Mouse (Mus musculus) hindbrain, embryonic 11.5 days (tissue): ENCODE results near the gene Ccdc71. TPM values are rescaled to one million over a fixed set of nuclear protein-coding genes. Genes with fewer than 3 reads are reported as not detected.
A peak's percentile ranks its signal among the peaks of the same experiment; 100 is the strongest.

Source experiments
- ATAC-seq: fragments of 200-750 bp; cut with Nextera tagmentation; 2 replicates; pipeline ENCODE4 v1.8.0; 2017; ENCODE audit warnings: mild to moderate bottlenecking, moderate TSS enrichment, moderate library complexity; ENCODE audit not compliant: low FRiP score
- DNase-seq: peaks from one replicate; pipeline ENCODE4 v3.0.0-alpha.2; 2015; ENCODE audit warnings: low spot score
- H3K27ac ChIP-seq: fragments of 300-500 bp; sonication (generic); 2 replicates; pipeline ENCODE4 v1.5.1; 2014; ENCODE audit warnings: mild to moderate bottlenecking, low read depth, low read length
- H3K27me3 ChIP-seq: fragments of 300-500 bp; sonication (generic); 2 replicates; pipeline ENCODE4 v1.6.1; 2014; ENCODE audit warnings: mild to moderate bottlenecking, low read length, moderate library complexity, mixed read lengths; ENCODE audit not compliant: control insufficient read depth, insufficient read depth
- H3K36me3 ChIP-seq: fragments of 300-500 bp; sonication (generic); 2 replicates; pipeline ENCODE4 v1.6.1; 2014; ENCODE audit warnings: mild to moderate bottlenecking, low read length, moderate library complexity, mixed read lengths; ENCODE audit not compliant: control insufficient read depth, insufficient read depth
- H3K4me1 ChIP-seq: fragments of 300-500 bp; sonication (generic); replicated peaks from 2 replicates; pipeline ENCODE4 v1.6.1; 2014; ENCODE audit warnings: low read length, mixed read lengths; ENCODE audit not compliant: control insufficient read depth, insufficient read depth
- H3K4me2 ChIP-seq: fragments of 300-500 bp; sonication (generic); replicated peaks from 2 replicates; pipeline ENCODE4 v1.6.1; 2014; ENCODE audit warnings: mild to moderate bottlenecking, low read depth, low read length
- H3K4me3 ChIP-seq: fragments of 300-500 bp; sonication (generic); 2 replicates; pipeline ENCODE4 v1.5.1; 2014; ENCODE audit warnings: low read depth, low read length
- H3K9ac ChIP-seq: fragments of 300-500 bp; sonication (generic); 2 replicates; pipeline ENCODE4 v1.6.1; 2014; ENCODE audit warnings: low read depth, low read length
- H3K9me3 ChIP-seq: fragments of 300-500 bp; sonication (generic); 2 replicates; pipeline ENCODE4 v1.6.1; 2016; ENCODE audit warnings: low read length; ENCODE audit not compliant: control insufficient read depth
- WGBS: fragments of 180-500 bp; shearing (Covaris S2); extraction: QIAGEN DNeasy Blood & Tissue Kit; methylation state at CpG from one replicate; pipeline ENCODE4 v1.1.7; 2014; 5-methylcytosine and 5-hydroxymethylcytosine counted together
- polyA plus RNA-seq: library from polyadenylated mRNA; unstranded; fragments of >200 nt; fragmentation: Nextera tagmentation; extraction: Ambion mirVana; gene quantifications from 2 replicates; pipeline ENCODE4 v1.2.1, GENCODE M21; 2014

Ccdc71 gene
- polyA plus RNA-seq, 1 experiment from 2014 or later = 44.1 TPM

DNA sequence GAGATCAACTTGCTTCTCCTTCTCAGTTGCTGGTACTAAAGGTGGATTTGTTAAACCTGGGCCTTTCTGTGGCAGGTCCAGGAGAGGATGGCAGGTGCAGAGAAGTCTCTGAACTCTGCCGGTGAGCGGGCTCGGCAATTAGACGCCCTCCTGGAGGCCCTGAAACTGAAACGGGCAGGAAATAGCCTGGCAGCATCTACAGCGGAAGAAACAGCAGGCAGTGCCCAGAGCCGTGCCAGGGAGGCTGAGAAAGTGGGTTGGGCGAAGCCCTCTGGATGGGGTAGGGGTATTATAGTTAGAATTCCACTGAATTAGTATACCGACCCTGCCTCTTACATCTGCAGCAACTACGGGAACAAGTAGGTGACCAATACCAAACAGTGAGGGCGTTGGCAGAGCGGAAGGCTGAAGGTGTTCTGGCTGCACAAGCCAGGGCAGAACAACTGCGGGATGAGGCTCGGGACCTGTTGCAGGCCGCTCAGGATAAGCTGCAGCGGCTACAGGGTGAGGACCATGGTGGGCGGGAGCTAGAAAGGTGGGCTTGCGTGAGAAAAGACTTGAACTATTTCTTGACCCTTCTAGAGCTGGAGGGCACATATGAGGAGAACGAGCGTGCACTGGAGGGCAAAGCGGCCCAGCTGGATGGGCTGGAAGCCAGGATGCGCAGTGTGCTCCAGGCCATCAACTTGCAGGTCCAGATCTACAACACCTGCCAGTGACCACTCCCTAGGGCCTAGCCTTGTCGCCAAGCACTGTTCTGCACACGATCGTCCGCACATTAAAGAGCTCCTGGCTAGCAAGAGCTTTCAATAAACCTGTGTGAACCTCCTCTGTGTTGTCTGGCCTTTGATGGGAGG lies 29.6 kb downstream of the Ccdc71 start:
- H3K27ac ChIP-seq = peak overlapping the region; percentile 87
- H3K4me2 ChIP-seq = peak overlapping the region; percentile 59
- peaks cover 14% of the 10 kb centered on the region for H3K36me3 ChIP-seq
- peak overlapping the region; percentile 52; the same call in 1 of the 2 replicates for H3K9ac ChIP-seq
- H3K4me3 ChIP-seq = peak overlapping the region; percentile 88
- DNase-seq = no peak
- H3K9me3 ChIP-seq = no peaks in the 10 kb centered on the region
- no peak; the same call in 1 of the 2 replicates for ATAC-seq
- H3K27me3 ChIP-seq = no peaks in the 10 kb centered on the region
- 72% methylated on average over 26 of the region's 26 CpGs for WGBS
- peaks cover 10% of the 10 kb centered on the region; the same call in 1 of the 2 replicates for H3K4me1 ChIP-seq

DNA sequence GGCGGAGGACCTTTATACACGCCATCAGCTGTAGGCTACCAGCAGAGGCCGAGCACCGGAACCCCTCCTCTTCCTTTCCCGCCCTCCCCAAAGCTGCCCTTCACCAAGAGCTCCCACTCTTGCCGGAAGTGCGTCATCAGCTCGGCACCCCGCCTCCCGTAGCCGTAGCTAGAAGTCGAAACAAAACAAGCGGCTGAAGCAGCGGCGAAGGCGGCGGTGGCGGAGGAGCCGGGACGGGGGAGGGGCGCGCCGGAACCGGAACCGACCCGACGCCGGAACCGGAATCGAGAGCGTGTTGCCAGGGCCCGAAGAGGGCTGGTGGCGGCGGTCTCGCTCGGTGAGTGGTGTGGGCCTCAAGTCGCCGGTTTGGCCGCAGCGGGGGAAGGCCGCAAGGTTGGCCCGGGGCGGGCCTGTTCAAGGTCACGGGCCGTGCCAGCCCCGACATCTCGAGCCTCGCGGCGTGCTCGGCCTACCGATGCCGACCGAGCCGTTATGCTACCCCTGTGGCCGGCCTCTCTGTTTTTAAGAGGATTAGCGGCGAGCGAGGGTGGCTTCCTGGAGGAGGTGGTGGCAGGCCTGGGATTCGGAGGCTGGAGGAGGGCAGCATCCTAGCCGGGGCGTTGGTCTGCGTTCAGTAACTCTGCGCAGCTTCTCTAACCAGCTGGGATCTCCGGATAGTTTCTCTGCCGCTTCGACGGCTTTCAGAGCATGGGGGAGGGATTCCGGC lies 30.4 kb downstream of the Ccdc71 start, which contains the start of gene Usp19:
Gene Usp19 (plus strand): TSS at position 44 of the 727 bp plus-strand sequence.
- DNase-seq (peak; percentile 97), ATAC-seq (peak; percentile 93)
- H3K4me3 ChIP-seq = peak within 1 kb of the TSS; percentile 88
- H3K27me3 ChIP-seq = no peaks in the 10 kb centered on the region
- H3K27ac ChIP-seq = peak within 1 kb of the TSS; percentile 87
- peak within 1 kb of the TSS; percentile 59 for H3K4me2 ChIP-seq
- H3K4me1 ChIP-seq = peaks cover 10% of the 10 kb centered on the region; the same call in 1 of the 2 replicates
- H3K36me3 ChIP-seq = peaks cover 16% of the 10 kb centered on the region
- peak within 1 kb of the TSS; percentile 83 for H3K9ac ChIP-seq
- no peaks in the 10 kb centered on the region for H3K9me3 ChIP-seq
- under 1% methylated on average over 61 of the region's 69 CpGs for WGBS

DNA sequence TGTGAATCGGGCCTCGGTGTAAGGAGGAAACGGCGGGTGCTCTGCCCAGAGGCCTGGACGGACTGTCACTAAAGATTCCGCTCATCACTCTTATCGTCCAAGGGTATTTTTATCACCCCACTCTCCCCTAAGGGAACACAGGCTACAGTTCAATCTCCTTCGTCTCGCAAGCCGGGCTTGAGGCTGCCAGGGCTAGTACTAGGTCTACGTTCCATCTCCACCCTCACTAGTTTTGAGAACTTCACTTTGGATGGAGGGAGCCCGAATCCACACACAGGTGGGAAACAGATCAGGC lies 30.9 kb downstream of the Ccdc71 start:
- WGBS = 13% methylated on average over 12 of the region's 12 CpGs
- DNase-seq = no peak
- peaks cover 20% of the 10 kb centered on the region for H3K36me3 ChIP-seq
- peak overlapping the region; percentile 83 for H3K9ac ChIP-seq
- no peaks in the 10 kb centered on the region for H3K9me3 ChIP-seq
- H3K4me2 ChIP-seq = peak overlapping the region; percentile 59
- H3K27me3 ChIP-seq = no peaks in the 10 kb centered on the region
- ATAC-seq = no peak
- peaks cover 10% of the 10 kb centered on the region; the same call in 1 of the 2 replicates for H3K4me1 ChIP-seq
- H3K27ac ChIP-seq = peak overlapping the region; percentile 87
- peak overlapping the region; percentile 88 for H3K4me3 ChIP-seq

DNA sequence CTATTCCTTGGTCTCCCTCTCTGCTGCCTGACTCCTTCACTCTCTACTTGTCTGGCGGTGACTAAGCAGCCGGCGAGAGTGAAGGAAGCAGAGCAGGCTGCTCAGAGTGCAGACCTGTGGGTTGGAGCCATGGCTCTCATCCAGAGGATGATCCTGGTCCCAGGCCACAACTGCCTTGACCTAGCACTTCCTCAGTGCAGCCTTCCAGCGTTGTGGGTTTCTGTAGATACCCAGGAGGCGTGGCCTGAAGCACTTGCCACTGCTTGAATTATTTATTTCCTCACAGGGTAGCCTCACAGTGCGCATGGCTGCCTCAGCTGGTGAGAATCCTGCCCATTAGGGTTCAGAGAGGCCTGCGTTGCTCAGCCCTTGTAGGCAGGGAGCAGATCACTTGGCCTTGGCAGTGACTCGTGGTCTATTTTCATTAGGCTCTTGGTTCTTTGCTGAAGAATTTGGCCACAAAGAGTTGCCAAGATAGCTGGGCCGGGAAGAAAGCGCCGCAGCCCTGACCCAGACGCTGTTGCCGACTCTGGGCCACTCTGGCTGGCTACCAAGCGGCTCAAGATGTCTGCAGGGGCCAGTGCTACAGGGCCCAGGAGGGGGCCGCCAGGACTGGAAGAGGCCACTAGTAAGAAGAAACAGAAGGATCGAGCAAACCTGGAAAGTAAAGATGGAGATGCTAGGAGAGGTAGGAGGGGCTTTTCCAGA lies 31.9 kb downstream of the Ccdc71 start:
- Histone ChIP-seq H3K27me3 (no peaks in the 10 kb centered on the region), H3K27ac (no peak overlapping the region), H3K4me3 (peak overlapping the region; percentile 88; the same call in 1 of the 2 replicates), H3K36me3 (peaks cover 20% of the 10 kb centered on the region), H3K9me3 (no peaks in the 10 kb centered on the region), H3K4me2 (peak overlapping the region; percentile 59), H3K9ac (peak overlapping the region; percentile 7; the same call in 1 of the 2 replicates), H3K4me1 (peaks cover 10% of the 10 kb centered on the region; the same call in 1 of the 2 replicates)
- no peak for DNase-seq
- no peak for ATAC-seq
- WGBS = 89% methylated on average over 16 of the region's 16 CpGs

DNA sequence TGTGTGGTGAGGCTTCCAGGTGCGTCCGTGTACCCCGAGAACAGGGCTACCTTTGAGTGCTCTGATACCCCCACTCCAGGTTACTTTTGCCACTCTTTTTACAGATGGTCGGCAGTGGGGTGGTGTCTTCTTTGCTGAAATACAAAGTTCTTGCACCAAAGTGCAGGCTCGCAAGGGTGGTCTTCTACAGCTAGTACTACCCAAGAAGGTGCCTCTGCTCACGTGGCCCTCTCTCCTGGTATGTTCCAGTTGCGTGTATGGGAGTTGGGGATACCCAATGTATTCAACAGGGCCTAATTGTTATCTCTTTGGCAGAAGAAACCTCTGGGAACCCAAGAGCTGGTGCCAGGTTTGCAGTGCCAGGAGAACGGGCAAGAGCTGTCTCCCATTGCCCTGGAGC lies 32.9 kb downstream of the Ccdc71 start:
- peaks cover 23% of the 10 kb centered on the region for H3K36me3 ChIP-seq
- no peak overlapping the region for H3K4me3 ChIP-seq
- H3K4me1 ChIP-seq = peaks cover 10% of the 10 kb centered on the region; the same call in 1 of the 2 replicates
- DNase-seq (no peak), ATAC-seq (no peak)
- no peaks in the 10 kb centered on the region for H3K9me3 ChIP-seq
- 96% methylated on average over 8 of the region's 8 CpGs for WGBS
- H3K9ac ChIP-seq = no peak overlapping the region
- no peak overlapping the region for H3K4me2 ChIP-seq
- no peak overlapping the region for H3K27ac ChIP-seq
- H3K27me3 ChIP-seq = no peaks in the 10 kb centered on the region

DNA sequence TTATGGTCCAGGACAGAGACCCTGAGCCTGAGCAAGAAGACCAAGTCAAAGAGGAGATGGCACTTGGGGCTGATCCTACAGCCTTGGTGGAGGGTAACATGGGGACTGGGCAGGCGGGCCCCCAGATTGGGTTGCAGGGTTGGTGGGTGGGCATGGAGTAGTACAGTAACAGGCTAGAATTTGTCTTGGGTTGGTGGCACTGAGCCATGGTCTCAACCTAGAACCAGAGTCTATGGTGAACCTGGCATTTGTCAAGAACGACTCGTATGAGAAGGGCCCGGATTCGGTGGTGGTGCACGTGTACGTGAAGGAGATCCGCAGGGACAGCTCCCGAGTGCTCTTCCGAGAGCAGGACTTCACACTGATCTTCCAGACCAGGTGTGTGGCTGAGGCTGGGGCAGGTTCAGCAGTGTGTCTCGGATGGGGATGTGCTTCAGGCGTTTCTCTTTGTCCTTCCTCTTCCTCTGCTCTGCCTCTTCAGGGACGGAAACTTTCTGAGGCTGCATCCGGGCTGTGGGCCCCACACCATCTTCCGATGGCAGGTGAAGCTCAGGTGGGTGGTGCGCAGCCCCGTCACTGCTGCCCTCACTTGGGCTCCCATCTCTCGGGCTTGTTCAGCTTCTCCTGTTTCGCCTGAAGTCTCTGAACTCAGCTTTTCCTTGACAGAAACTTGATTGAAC lies 34.0 kb downstream of the Ccdc71 start:
- no peaks in the 10 kb centered on the region for H3K27me3 ChIP-seq
- 97% methylated on average over 19 of the region's 19 CpGs for WGBS
- ATAC-seq (no peak), DNase-seq (no peak)
- H3K4me3 ChIP-seq = no peak overlapping the region; the same call in 1 of the 2 replicates
- peaks cover 10% of the 10 kb centered on the region; the same call in 1 of the 2 replicates for H3K4me1 ChIP-seq
- no peaks in the 10 kb centered on the region for H3K9me3 ChIP-seq
- H3K4me2 ChIP-seq = no peak overlapping the region
- H3K9ac ChIP-seq = no peak overlapping the region
- H3K36me3 ChIP-seq = peaks cover 34% of the 10 kb centered on the region
- no peak overlapping the region for H3K27ac ChIP-seq

DNA sequence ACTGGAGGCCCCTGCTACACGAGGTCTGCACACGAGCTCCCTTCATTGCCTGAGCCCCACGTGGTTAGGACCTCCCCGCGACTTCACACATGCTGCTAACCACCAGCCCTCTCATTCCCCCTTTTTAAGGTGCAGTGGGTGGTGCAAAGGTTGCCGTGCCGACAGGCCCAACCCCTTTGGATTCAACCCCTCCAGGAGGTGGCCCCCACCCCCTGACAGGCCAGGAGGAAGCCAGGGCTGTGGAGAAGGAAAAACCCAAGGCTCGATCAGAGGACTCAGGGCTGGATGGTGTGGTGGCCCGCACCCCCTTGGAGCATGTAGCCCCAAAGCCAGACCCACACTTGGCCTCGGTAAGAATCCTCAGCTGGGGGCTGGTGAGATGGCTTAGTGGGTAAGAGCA lies 34.6 kb downstream of the Ccdc71 start:
- no peak overlapping the region for H3K4me3 ChIP-seq
- DNase-seq = no peak
- ATAC-seq = no peak
- no peak overlapping the region for H3K9ac ChIP-seq
- 83% methylated on average over 10 of the region's 10 CpGs for whole genome bisulfite sequencing
- H3K36me3 ChIP-seq = peaks cover 37% of the 10 kb centered on the region
- no peak overlapping the region for H3K4me2 ChIP-seq
- H3K9me3 ChIP-seq = no peaks in the 10 kb centered on the region
- no peak overlapping the region for H3K27ac ChIP-seq
- H3K27me3 ChIP-seq = no peaks in the 10 kb centered on the region
- peaks cover 8% of the 10 kb centered on the region; the same call in 1 of the 2 replicates for H3K4me1 ChIP-seq

DNA sequence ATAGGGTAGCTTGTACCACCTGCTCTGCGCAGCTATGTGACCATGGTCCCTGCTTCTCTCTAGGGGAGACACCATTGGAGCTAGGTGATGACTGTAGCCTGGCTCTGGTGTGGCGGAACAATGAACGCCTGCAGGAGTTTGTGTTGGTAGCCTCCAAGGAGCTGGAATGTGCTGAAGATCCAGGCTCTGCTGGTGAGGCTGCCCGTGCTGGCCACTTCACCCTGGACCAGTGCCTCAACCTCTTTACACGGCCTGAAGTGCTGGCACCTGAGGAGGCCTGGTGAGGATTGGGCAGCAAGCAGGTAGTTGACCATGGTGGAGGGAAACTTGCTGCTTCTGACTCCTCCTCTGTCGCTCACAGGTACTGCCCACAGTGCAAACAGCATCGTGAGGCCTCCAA lies 38.9 kb downstream of the Ccdc71 start:
- H3K4me2 ChIP-seq = no peak overlapping the region
- no peak for ATAC-seq
- WGBS = 95% methylated on average over 7 of the region's 7 CpGs
- no peaks in the 10 kb centered on the region for H3K27me3 ChIP-seq
- no peak overlapping the region for H3K4me3 ChIP-seq
- no peak for DNase-seq
- no peaks in the 10 kb centered on the region for H3K9me3 ChIP-seq
- peaks cover 42% of the 10 kb centered on the region for H3K36me3 ChIP-seq
- no peaks in the 10 kb centered on the region for H3K4me1 ChIP-seq
- H3K27ac ChIP-seq = no peak overlapping the region
- H3K9ac ChIP-seq = no peak overlapping the region
